Mouse (Mus musculus) CH12.LX (cell line): ENCODE results near the gene Myo9b. TPM values are rescaled to one million over a fixed set of nuclear protein-coding genes. Genes with fewer than 3 reads are reported as not detected.

Experiments
- DNase-seq: peaks from one replicate; pipeline ENCODE4 v3.0.0-alpha.2; 2013; ENCODE audit errors: extremely low read depth
- H3K27ac ChIP-seq: 2 replicates; pipeline ENCODE4 v1.5.1; 2012; ENCODE audit warnings: low read depth, mild to moderate bottlenecking, control low read depth, moderate library complexity; ENCODE audit not compliant: insufficient read depth
- H3K27me3 ChIP-seq: replicated peaks from 2 replicates; pipeline ENCODE3; 2012; ENCODE audit warnings: inconsistent platforms
- H3K36me3 ChIP-seq, 2 experiments: replicated peaks in 1 of 2; 2 replicates each; pipeline versions ENCODE3 to v1.6.1; 2012; ENCODE audit warnings: inconsistent platforms in 1 of 2, low read length in 1 of 2, mild to moderate bottlenecking in 1 of 2, mixed read lengths in 1 of 2, moderate library complexity in 1 of 2; ENCODE audit not compliant: control insufficient read depth in 1 of 2, insufficient read depth in 1 of 2
- H3K4me1 ChIP-seq, 2 experiments: 2 replicates each; pipeline ENCODE4 v1.6.1; 2012; ENCODE audit warnings: inconsistent platforms in 1 of 2, moderate library complexity in 1 of 2; ENCODE audit not compliant: insufficient read depth in 2 of 2, control insufficient read depth in 1 of 2
- H3K4me2 ChIP-seq: 2 replicates; pipeline ENCODE4 v1.6.1; 2012; ENCODE audit warnings: low read depth, mild to moderate bottlenecking, control low read depth; ENCODE audit not compliant: poor library complexity, insufficient read depth, severe bottlenecking
- H3K4me3 ChIP-seq, 3 experiments: fragments of 150-350 bp in 1 of 3; sonication (generic) in 1 of 3; replicated peaks in 1 of 3; 2 replicates each; pipeline versions ENCODE3 to v1.5.1; 2011 to 2012; ENCODE audit warnings: low read depth in 2 of 3, low read length in 2 of 3, mild to moderate bottlenecking in 2 of 3, moderate library complexity in 2 of 3, control low read depth in 1 of 3, improper control_type of control experiment in 1 of 3, inconsistent platforms in 1 of 3, mixed read lengths in 1 of 3; ENCODE audit not compliant: poor library complexity in 1 of 3
- H3K79me2 ChIP-seq: replicated peaks from 2 replicates; pipeline ENCODE4 v1.6.1; 2012; ENCODE audit warnings: mild to moderate bottlenecking, moderate library complexity; ENCODE audit not compliant: control insufficient read depth, poor library complexity, insufficient read depth, severe bottlenecking; ENCODE audit errors: extremely low read depth
- H3K9ac ChIP-seq: 2 replicates; pipeline ENCODE4 v1.6.1; 2012; ENCODE audit warnings: low read depth, mild to moderate bottlenecking, control low read depth, moderate library complexity; ENCODE audit not compliant: insufficient read depth
- H3K9me3 ChIP-seq: replicated peaks from 2 replicates; pipeline ENCODE3; 2012; ENCODE audit warnings: low read length, inconsistent platforms, mixed read lengths
- BHLHE40 ChIP-seq: IDR thresholded peaks from 2 replicates; pipeline ENCODE4 v1.6.1; 2011; ENCODE audit warnings: mild to moderate bottlenecking, low read depth, low read length, improper control_type of control experiment
- CHD1 ChIP-seq: IDR thresholded peaks from 2 replicates; pipeline ENCODE4 v1.6.1; 2012; ENCODE audit warnings: low read depth, low read length, improper control_type of control experiment, inconsistent platforms
- CHD2 ChIP-seq: IDR thresholded peaks from 2 replicates; pipeline ENCODE4 v1.6.1; 2011; ENCODE audit warnings: low read length, improper control_type of control experiment
- CTCF ChIP-seq, 2 experiments: IDR thresholded peaks in 1 of 2; conservative IDR thresholded peaks in 1 of 2; 2 replicates each; pipeline ENCODE4 v1.5.1; 2011 to 2012; ENCODE audit warnings: low read depth in 2 of 2, low read length in 2 of 2, improper control_type of control experiment in 1 of 2, inconsistent platforms in 1 of 2, mild to moderate bottlenecking in 1 of 2, moderate library complexity in 1 of 2
- ETS1 ChIP-seq: conservative IDR thresholded peaks from 2 replicates; pipeline ENCODE4 v1.6.1; 2012; ENCODE audit warnings: low read depth, mild to moderate bottlenecking, inconsistent platforms, low read length, improper control_type of control experiment, moderate library complexity
- GABPA ChIP-seq: IDR thresholded peaks from 2 replicates; pipeline ENCODE4 v1.6.1; 2012; ENCODE audit warnings: low read depth, low read length, improper control_type of control experiment, inconsistent platforms; ENCODE audit not compliant: insufficient replicate concordance
- HCFC1 ChIP-seq: IDR thresholded peaks from 2 replicates; pipeline ENCODE4 v1.6.1; 2012; ENCODE audit warnings: low read depth, mild to moderate bottlenecking, inconsistent platforms, low read length, improper control_type of control experiment
- IRF4 ChIP-seq: IDR thresholded peaks from 2 replicates; pipeline ENCODE4 v1.6.1; 2014; ENCODE audit warnings: low read depth, mild to moderate bottlenecking, inconsistent platforms, low read length, improper control_type of control experiment
- MEF2A ChIP-seq: IDR thresholded peaks from 2 replicates; pipeline ENCODE4 v1.6.1; 2014; ENCODE audit warnings: low read depth, mild to moderate bottlenecking, inconsistent platforms, low read length, improper control_type of control experiment, borderline replicate concordance
- MXI1 ChIP-seq: IDR thresholded peaks from 2 replicates; pipeline ENCODE4 v1.6.1; 2011; ENCODE audit warnings: mild to moderate bottlenecking, low read depth, low read length, improper control_type of control experiment
- NELFE ChIP-seq: IDR thresholded peaks from 2 replicates; pipeline ENCODE4 v1.6.1; 2011; ENCODE audit warnings: low read depth, low read length, improper control_type of control experiment
- PAX5 ChIP-seq: IDR thresholded peaks from 2 replicates; pipeline ENCODE4 v1.6.1; 2012; ENCODE audit warnings: low read length, inconsistent platforms, mixed read lengths
- POLR2A ChIP-seq: IDR thresholded peaks from 2 replicates; pipeline ENCODE4 v1.6.1; 2011; ENCODE audit warnings: low read depth, mild to moderate bottlenecking, improper control_type of control experiment, low read length
- SMC3 ChIP-seq: IDR thresholded peaks from 2 replicates; pipeline ENCODE4 v1.6.1; 2011; ENCODE audit warnings: low read depth, low read length, improper control_type of control experiment
- TBP ChIP-seq: conservative IDR thresholded peaks from 2 replicates; pipeline ENCODE4 v1.6.1; 2011; ENCODE audit warnings: low read depth, low read length, improper control_type of control experiment
- USF2 ChIP-seq: conservative IDR thresholded peaks from 2 replicates; pipeline ENCODE4 v1.6.1; 2011; ENCODE audit warnings: low read depth, low read length, improper control_type of control experiment
- ZC3H11A ChIP-seq: IDR thresholded peaks from 2 replicates; pipeline ENCODE4 v1.6.1; 2012; ENCODE audit warnings: low read depth, mild to moderate bottlenecking, inconsistent platforms, low read length, improper control_type of control experiment
- ZKSCAN1 ChIP-seq: IDR thresholded peaks from 2 replicates; pipeline ENCODE4 v1.6.1; 2012; ENCODE audit warnings: low read depth, inconsistent platforms, low read length, improper control_type of control experiment, borderline replicate concordance
- ZMIZ1 ChIP-seq: IDR thresholded peaks from 2 replicates; pipeline ENCODE4 v1.6.1; 2012; ENCODE audit warnings: low read depth, mild to moderate bottlenecking, inconsistent platforms, low read length, improper control_type of control experiment
- dilution Hi-C: fragments of 300-500 bp; cut with MboI; formaldehyde crosslinking; loops from 2 replicates; pipeline ENCODE4 v1.14.3; 2020; ENCODE audit warnings: low sequenced_read_pairs; ENCODE audit not compliant: extremely low pct_unique_long_range_greater_than_20kb, extremely low pct_ligation_motif_present
- in situ Hi-C: fragments of 300-500 bp; cut with MboI; formaldehyde crosslinking; loops from 3 replicates; pipeline ENCODE4 v1.14.3; 2019; ENCODE audit warnings: low sequenced_read_pairs, low pct_ligation_motif_present, low pct_unique_long_range_greater_than_20kb, mixed read lengths
- polyA plus RNA-seq: library from polyadenylated mRNA; unstranded; fragments of >175 nt; gene quantifications from 2 replicates; pipeline ENCODE4 v1.2.1, GENCODE M21; 2012; ENCODE audit warnings: low read depth; ENCODE audit not compliant: insufficient read length
- total RNA-seq, 2 experiments: library from RNA; depleted of rRNA; stranded (reverse); fragments of 300-350 nt in 1 of 2; fragments of >200 nt in 1 of 2; gene quantifications; 2 replicates each; pipeline ENCODE4 v1.2.3; 2012 to 2014

Myo9b gene
- total and polyA plus RNA-seq, 3 experiments: 14.2 to 36.2 (median 29.0) TPM

- no peaks in the 10 kb centered on the region for H3K27me3 ChIP-seq
- H3K4me2 ChIP-seq: no peak overlapping the region; the same call in 1 of the 2 replicates
- H3K4me3 ChIP-seq: no peak overlapping the region
- dilution Hi-C loops (no loop called here), in situ Hi-C loops (no loop called here)
- H3K9ac ChIP-seq: 0 out of 2 replicates have a peak overlapping the region, but pooled peaks have one; percentile 13
- peaks cover 10 to 37% of the 10 kb centered on the region in 2 experiments for H3K4me1 ChIP-seq
- H3K36me3 ChIP-seq: no peaks in the 10 kb centered on the region
- no peak for DNase-seq
- no peak overlapping the region for H3K27ac ChIP-seq
- TF ChIP-seq ETS1 (no peak), MXI1 (no peak), HCFC1 (no peak), POLR2A (no peak), ZC3H11A (no peak), TBP (no peak), MEF2A (no peak), CHD2 (no peak)
- no peaks in the 10 kb centered on the region for H3K9me3 ChIP-seq
- no peaks in the 10 kb centered on the region for H3K79me2 ChIP-seq
These were observed 119.2 kb downstream of the Myo9b start for GRCm38 (mm10) chr8:71391696-71392095.

GRCm38 (mm10) chr8:71392391-71392790 lies 119.9 kb downstream of the Myo9b start:
- Histone ChIP-seq H3K9ac (no peak overlapping the region), H3K27ac (no peak overlapping the region), H3K79me2 (0 out of 2 replicates have a peak, but pooled peaks cover 4% of the 10 kb centered on the region), H3K4me3 (no peak overlapping the region), H3K9me3 (no peaks in the 10 kb centered on the region), H3K36me3 (no peaks in the 10 kb centered on the region), H3K4me2 (no peak overlapping the region), H3K4me1 (peaks cover 10 to 38% of the 10 kb centered on the region in 2 experiments), H3K27me3 (no peaks in the 10 kb centered on the region)
- no peak for TF ChIP-seq MEF2A
- no peak for TF ChIP-seq MXI1
- no peak for TF ChIP-seq TBP
- no peak for TF ChIP-seq IRF4
- TF ChIP-seq ZKSCAN1: no peak
- in situ Hi-C loops: no loop called here
- dilution Hi-C loops: no loop called here
- no peak for DNase-seq

- TF ChIP-seq NELFE: no peak
- no peak for TF ChIP-seq ZMIZ1
- TF ChIP-seq BHLHE40: no peak
- no peak for TF ChIP-seq PAX5
- no peak for TF ChIP-seq CHD1
- no peak for TF ChIP-seq USF2
- no peak for TF ChIP-seq CTCF (conservative IDR thresholded peaks at IDR 0.05 in 1 of 2, IDR thresholded peaks at IDR 0.05 in 1 of 2; ENCODE audit: low read depth in 2 of 2, low read length in 2 of 2)
- TF ChIP-seq SMC3: no peak
- no peak for TF ChIP-seq TBP
- no peak for TF ChIP-seq HCFC1
- TF ChIP-seq POLR2A: no peak
- no peak for TF ChIP-seq GABPA
- TF ChIP-seq, all 38 proteins: peak for 0
- no peak overlapping the region for H3K4me2 ChIP-seq
- peak; percentile 74 for DNase-seq
- dilution Hi-C loops (no loop called here), in situ Hi-C loops (no loop called here)
- peaks cover 0 to 2% of the 10 kb centered on the region in 2 experiments for H3K36me3 ChIP-seq
- no peaks in the 10 kb centered on the region for H3K27me3 ChIP-seq
- H3K27ac ChIP-seq: no peak overlapping the region
- H3K4me3 ChIP-seq: peak overlapping the region in 2 of 3 experiments; percentile 10 to 26
- H3K79me2 ChIP-seq: peaks cover 6% of the 10 kb centered on the region; the same call in 1 of the 2 replicates
- peaks cover 13 to 43% of the 10 kb centered on the region in 2 experiments for H3K4me1 ChIP-seq
- no peak overlapping the region for H3K9ac ChIP-seq
- H3K9me3 ChIP-seq: no peaks in the 10 kb centered on the region
These were observed 120.4 kb downstream of the Myo9b start for GRCm38 (mm10) chr8:71392871-71393270.
